Mouse (Mus musculus): Measurements from ENCODE around the gene Syne1. TPM values are rescaled to one million over a fixed set of nuclear protein-coding genes. Genes with fewer than 3 reads are reported as not detected.
A peak's percentile ranks its signal among the peaks of the same experiment; 100 is the strongest.

Gene Syne1
- polyA plus RNA-seq, 1 experiment from 2014 or later = 6.2 TPM

DNA sequence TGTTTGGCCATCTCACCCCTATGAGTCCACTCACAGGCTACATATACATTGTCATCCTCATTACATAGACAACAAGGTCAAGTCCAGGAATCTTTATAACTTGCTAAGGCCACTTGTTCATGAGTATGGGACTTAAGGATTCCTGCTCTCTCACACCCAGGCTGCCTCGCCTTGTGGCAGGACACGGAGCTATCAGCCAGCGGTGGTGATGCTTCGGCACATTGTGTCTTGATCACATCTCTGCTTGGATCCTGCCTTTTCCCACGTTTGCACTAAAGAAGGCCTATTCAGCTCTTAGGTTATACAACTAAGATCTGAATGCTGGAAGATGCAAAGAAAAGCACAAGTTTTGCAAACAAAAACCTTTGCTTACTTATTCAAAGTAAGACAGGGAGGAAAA, 345.7 kb downstream of the Syne1 start:
- no peak for DNase-seq (ENCODE audit: low spot score)
- ATAC-seq = no peak
- no peaks in the 10 kb centered on the region for H3K36me3 ChIP-seq (ENCODE audit: insufficient read depth, low read length)
- WGBS = 86% methylated on average over 5 of the region's 5 CpGs
- H3K4me2 ChIP-seq (replicated peaks; ENCODE audit: low read depth, low read length) = no peak overlapping the region
- no peak overlapping the region for H3K4me3 ChIP-seq (ENCODE audit: low read depth, low read length)
- no peak overlapping the region for H3K9ac ChIP-seq (replicated peaks; ENCODE audit: low read depth)
- TF ChIP-seq EP300 (IDR thresholded peaks at IDR 0.05) (no peak), CTCF (IDR thresholded peaks at IDR 0.05) (no peak)
- H3K9me3 ChIP-seq (ENCODE audit: low read length) = no peaks in the 10 kb centered on the region
- H3K27me3 ChIP-seq (replicated peaks; ENCODE audit: insufficient read depth, low read length) = no peaks in the 10 kb centered on the region
- H3K4me1 ChIP-seq (ENCODE audit: insufficient read depth, low read depth, low read length) = no peaks in the 10 kb centered on the region
- no peak overlapping the region for H3K27ac ChIP-seq (ENCODE audit: low read length)

DNA sequence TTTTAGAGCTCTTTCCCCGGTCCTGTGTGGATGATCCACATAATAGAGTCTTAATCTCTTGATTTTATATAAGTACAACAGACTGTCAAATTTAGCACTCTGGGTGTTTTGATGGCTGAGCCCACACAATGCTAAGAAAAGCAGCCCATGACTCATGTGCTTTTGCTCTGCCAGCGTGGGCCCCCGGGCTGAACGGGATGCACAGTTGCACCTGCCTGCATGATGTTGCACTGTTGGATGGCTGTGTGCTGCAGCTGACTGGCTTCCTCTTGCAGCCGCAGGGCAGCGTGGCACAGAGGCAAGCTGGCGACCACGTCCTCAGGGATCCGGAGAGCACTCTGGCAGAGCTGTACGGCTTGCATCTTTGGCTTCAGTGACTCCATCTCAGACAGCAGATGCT, 347.4 kb downstream of the Syne1 start:
- no peaks in the 10 kb centered on the region for H3K4me1 ChIP-seq (ENCODE audit: insufficient read depth, low read depth, low read length)
- no peak overlapping the region for H3K27ac ChIP-seq (ENCODE audit: low read length)
- no peaks in the 10 kb centered on the region for H3K27me3 ChIP-seq (replicated peaks; ENCODE audit: insufficient read depth, low read length)
- no peak overlapping the region for H3K4me2 ChIP-seq (replicated peaks; ENCODE audit: low read depth, low read length)
- H3K36me3 ChIP-seq (ENCODE audit: insufficient read depth, low read length) = no peaks in the 10 kb centered on the region
- H3K9ac ChIP-seq (replicated peaks; ENCODE audit: low read depth) = no peak overlapping the region
- H3K4me3 ChIP-seq (ENCODE audit: low read depth, low read length) = no peak overlapping the region
- ATAC-seq (no peak), DNase-seq (ENCODE audit: low spot score) (no peak)
- TF ChIP-seq CTCF (IDR thresholded peaks at IDR 0.05) = no peak
- TF ChIP-seq EP300 (IDR thresholded peaks at IDR 0.05) = no peak
- no peaks in the 10 kb centered on the region for H3K9me3 ChIP-seq (ENCODE audit: low read length)
- 57% methylated on average over 10 of the region's 10 CpGs for WGBS

DNA sequence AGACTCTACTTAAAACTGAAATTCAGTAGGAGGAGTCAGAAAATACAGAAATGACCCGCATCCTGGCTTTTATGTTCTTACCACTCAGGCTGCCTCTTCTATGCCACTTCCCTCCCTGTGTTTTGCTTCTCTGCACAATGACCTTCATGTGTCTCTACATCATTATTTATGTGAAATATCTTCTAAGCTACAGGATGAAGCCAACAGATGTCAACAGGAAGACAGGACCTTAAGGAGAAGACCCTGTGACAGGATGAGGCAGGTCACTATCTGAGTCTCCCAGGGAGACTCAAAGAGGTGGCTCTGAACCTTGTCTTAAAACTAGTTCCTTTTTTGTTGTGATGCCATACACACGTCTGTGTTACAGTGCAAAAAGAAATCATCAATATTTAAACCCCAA, 353.9 kb downstream of the Syne1 start:
- no peak overlapping the region for H3K27ac ChIP-seq (ENCODE audit: low read length)
- ATAC-seq = no peak
- H3K4me2 ChIP-seq (replicated peaks; ENCODE audit: low read depth, low read length) = no peak overlapping the region

DNA sequence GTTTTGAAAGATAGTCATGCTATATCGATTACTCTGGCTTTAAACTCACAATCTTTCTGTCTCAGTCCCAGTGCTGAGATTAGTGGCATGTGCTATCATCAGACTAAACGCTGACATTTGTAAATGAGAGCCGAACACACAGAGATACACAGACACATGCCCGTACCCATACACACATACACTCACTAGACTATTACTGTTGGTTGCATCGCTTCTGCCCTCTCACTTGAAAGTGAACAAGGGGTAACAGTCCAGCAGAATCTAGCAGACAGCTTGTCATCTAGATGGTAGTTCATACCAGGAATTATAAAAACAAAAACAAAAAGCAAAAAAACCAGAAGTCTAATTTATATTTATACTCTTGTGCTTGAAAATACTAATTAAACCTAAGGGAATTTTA, 355.0 kb downstream of the Syne1 start:
- no peaks in the 10 kb centered on the region for H3K4me1 ChIP-seq (ENCODE audit: insufficient read depth, low read depth, low read length)
- TF ChIP-seq CTCF (IDR thresholded peaks at IDR 0.05) (no peak), EP300 (IDR thresholded peaks at IDR 0.05) (no peak)
- no peak overlapping the region for H3K4me3 ChIP-seq (ENCODE audit: low read depth, low read length)
- ATAC-seq (no peak), DNase-seq (ENCODE audit: low spot score) (no peak)
- H3K9me3 ChIP-seq (ENCODE audit: low read length) = no peaks in the 10 kb centered on the region
- no peaks in the 10 kb centered on the region for H3K27me3 ChIP-seq (replicated peaks; ENCODE audit: insufficient read depth, low read length)
- H3K36me3 ChIP-seq (ENCODE audit: insufficient read depth, low read length) = no peaks in the 10 kb centered on the region
- WGBS = 90% methylated on average over 5 of the region's 5 CpGs
- H3K27ac ChIP-seq (ENCODE audit: low read length) = no peak overlapping the region
- no peak overlapping the region for H3K9ac ChIP-seq (replicated peaks; ENCODE audit: low read depth)
- no peak overlapping the region for H3K4me2 ChIP-seq (replicated peaks; ENCODE audit: low read depth, low read length)

More for the DNA sequence above, 353.9 kb downstream of the Syne1 start:
- 59% methylated on average over 2 of the region's 2 CpGs for WGBS
- TF ChIP-seq CTCF (IDR thresholded peaks at IDR 0.05) = no peak
- no peak for TF ChIP-seq EP300 (IDR thresholded peaks at IDR 0.05)
- H3K4me3 ChIP-seq (ENCODE audit: low read depth, low read length) = no peak overlapping the region
- DNase-seq (ENCODE audit: low spot score) = no peak
- no peaks in the 10 kb centered on the region for H3K4me1 ChIP-seq (ENCODE audit: insufficient read depth, low read depth, low read length)
- no peaks in the 10 kb centered on the region for H3K27me3 ChIP-seq (replicated peaks; ENCODE audit: insufficient read depth, low read length)
- H3K36me3 ChIP-seq (ENCODE audit: insufficient read depth, low read length) = no peaks in the 10 kb centered on the region
- H3K9me3 ChIP-seq (ENCODE audit: low read length) = no peaks in the 10 kb centered on the region
- H3K9ac ChIP-seq (replicated peaks; ENCODE audit: low read depth) = no peak overlapping the region

DNA sequence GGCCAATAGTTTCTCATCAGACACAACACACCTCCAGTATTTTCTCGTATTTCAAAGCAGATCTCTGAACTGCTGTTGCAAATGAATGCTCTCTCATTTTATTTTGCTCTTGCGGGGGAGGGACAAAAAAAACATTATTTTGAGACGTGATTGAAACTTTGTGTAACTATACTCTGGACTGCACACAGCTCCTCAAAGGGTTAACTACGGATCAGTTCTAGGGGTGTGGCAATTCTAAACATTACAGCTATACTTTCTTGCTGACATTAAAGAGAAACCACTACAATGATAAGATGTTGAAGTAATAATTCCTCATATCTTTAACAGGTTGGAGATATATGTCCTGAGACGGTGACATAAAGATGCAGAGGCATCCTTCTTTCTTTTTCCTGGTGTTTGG, 356.0 kb downstream of the Syne1 start:
- no peak for TF ChIP-seq CTCF (IDR thresholded peaks at IDR 0.05)
- TF ChIP-seq EP300 (IDR thresholded peaks at IDR 0.05) = no peak
- DNase-seq (ENCODE audit: low spot score) = no peak

DNA sequence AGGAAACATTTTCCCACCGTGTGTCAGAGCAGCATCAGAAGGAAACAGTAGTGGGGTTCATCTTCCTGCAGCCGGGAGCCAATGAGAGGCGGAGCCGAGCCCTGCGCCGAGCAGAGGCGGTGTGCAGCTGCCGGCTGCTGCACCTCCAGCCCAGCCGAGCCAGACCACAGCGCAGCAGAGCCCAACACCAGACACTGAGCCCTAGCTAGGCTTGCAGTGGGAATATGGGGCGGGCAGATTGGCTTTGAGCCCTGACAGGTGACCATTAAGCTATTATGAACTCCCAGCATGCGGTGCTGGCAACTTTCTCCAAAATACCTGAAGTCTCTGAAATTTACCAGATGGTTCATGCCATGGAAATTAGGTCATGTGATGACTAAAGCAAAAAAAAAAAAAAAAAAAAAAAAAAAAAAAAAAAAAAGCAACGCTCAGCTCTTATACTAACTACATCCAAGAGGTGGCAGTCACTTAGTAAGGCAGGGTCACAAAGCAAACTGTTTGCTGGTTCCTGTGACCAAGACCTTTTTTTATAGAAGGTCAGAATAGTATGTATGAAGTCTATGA, 356.5 kb downstream of the Syne1 start:
- Histone ChIP-seq H3K27me3 (replicated peaks; ENCODE audit: insufficient read depth, low read length) (no peaks in the 10 kb centered on the region), H3K4me3 (ENCODE audit: low read depth, low read length) (peak overlapping the region; percentile 28), H3K36me3 (ENCODE audit: insufficient read depth, low read length) (no peaks in the 10 kb centered on the region), H3K4me2 (replicated peaks; ENCODE audit: low read depth, low read length) (peak overlapping the region; percentile 54), H3K4me1 (ENCODE audit: insufficient read depth, low read depth, low read length) (no peaks in the 10 kb centered on the region), H3K9me3 (ENCODE audit: low read length) (no peaks in the 10 kb centered on the region), H3K9ac (replicated peaks; ENCODE audit: low read depth) (no peak overlapping the region), H3K27ac (ENCODE audit: low read length) (no peak overlapping the region)
- TF ChIP-seq EP300 (IDR thresholded peaks at IDR 0.05) (no peak), CTCF (IDR thresholded peaks at IDR 0.05) (peak; percentile 28)
- ATAC-seq (peak; percentile 84), DNase-seq (ENCODE audit: low spot score) (peak; percentile 44)
- WGBS = 6% methylated on average over 13 of the region's 13 CpGs

More for the DNA sequence above, 356.0 kb downstream of the Syne1 start:
- H3K4me3 ChIP-seq (ENCODE audit: low read depth, low read length) = no peak overlapping the region
- no peak overlapping the region for H3K4me2 ChIP-seq (replicated peaks; ENCODE audit: low read depth, low read length)
- WGBS = 65% methylated on average over 5 of the region's 5 CpGs
- H3K27me3 ChIP-seq (replicated peaks; ENCODE audit: insufficient read depth, low read length) = no peaks in the 10 kb centered on the region
- H3K9me3 ChIP-seq (ENCODE audit: low read length) = no peaks in the 10 kb centered on the region
- ATAC-seq = no peak
- H3K36me3 ChIP-seq (ENCODE audit: insufficient read depth, low read length) = no peaks in the 10 kb centered on the region
- H3K27ac ChIP-seq (ENCODE audit: low read length) = no peak overlapping the region
- no peaks in the 10 kb centered on the region for H3K4me1 ChIP-seq (ENCODE audit: insufficient read depth, low read depth, low read length)
- no peak overlapping the region for H3K9ac ChIP-seq (replicated peaks; ENCODE audit: low read depth)
